9 mouse cellular contexts compared by ENCODE assay signal in the genomic region with DNA sequence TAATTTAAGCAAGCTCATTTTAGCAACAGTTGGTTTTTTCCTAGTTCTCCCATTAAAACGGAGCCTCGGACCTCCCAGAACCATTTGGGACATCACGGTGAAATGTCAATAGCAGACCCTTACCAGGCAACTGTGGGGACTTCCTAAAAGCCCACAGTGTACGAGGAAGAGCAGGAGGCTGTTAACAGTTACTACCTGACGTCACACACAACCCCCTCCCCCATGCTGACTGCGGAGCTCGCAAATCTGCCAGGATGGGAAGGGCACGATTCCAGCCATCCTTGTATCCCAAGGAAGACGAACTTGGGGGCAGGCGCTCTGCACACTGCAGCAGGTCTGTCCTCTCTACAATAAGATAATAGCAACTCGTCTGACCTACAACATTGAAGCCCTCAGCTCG. TPM values are rescaled to one million over a fixed set of nuclear protein-coding genes. Genes with fewer than 3 reads are reported as not detected.
DNase-seq lines count a peak whose midpoint lies in the region; ATAC-seq lines count a peak whose summit lies in the region.
"Had no signal": no experiment of that assay in that cellular context is flagged by ENCODE, and none has a peak within 500 bp of the region (broad histone marks: within the 10 kb centered on the region; RNA-seq: fewer than 3 reads in every experiment).

TSS of gene Aqp9 (minus strand) at position 172 of the 400 bp plus-strand sequence.

- DNase-seq in forebrain, embryonic 10.5 days (ENCODE audit: extremely low spot score, low spot score), result no peak
- no peak for DNase-seq in forebrain, embryonic 11.5 days (ENCODE audit: low spot score)
- DNase-seq in lung, postnatal 14 days, result no peak
- DNase-seq in gastrocnemius, postnatal 14 days, result no peak
- DNase-seq in B cell, adult 2 months, result no peak

- H3K27ac ChIP-seq in forebrain, embryonic 10.5 days, result peak within 1 kb of the TSS; percentile 69
- no peak within 1 kb of the TSS for H3K27ac ChIP-seq in forebrain, embryonic 11.5 days (ENCODE audit: low read depth, low read length)
- peak within 1 kb of the TSS; percentile 66; the same call in 1 of the 2 replicates for H3K27ac ChIP-seq in lung, embryonic 16.5 days (ENCODE audit: low read length)
- peak within 1 kb of the TSS; percentile 65 for H3K27ac ChIP-seq in intestine, embryonic 15.5 days
- peak within 1 kb of the TSS; percentile 22; the same call in 1 of the 2 replicates for H3K27ac ChIP-seq in neural tube, embryonic 14.5 days (ENCODE audit: low read depth, low read length)
- H3K27ac ChIP-seq: kidney, postnatal 0 days had no signal

- no peaks in the 10 kb centered on the region for H3K36me3 ChIP-seq in forebrain, embryonic 10.5 days (replicated peaks)
- no peaks in the 10 kb centered on the region for H3K36me3 ChIP-seq in forebrain, embryonic 11.5 days (ENCODE audit: control insufficient read depth, insufficient read depth, low read length)
- H3K36me3 ChIP-seq in lung, embryonic 16.5 days (ENCODE audit: control insufficient read depth, insufficient read depth, low read length), result no peaks in the 10 kb centered on the region
- H3K36me3 ChIP-seq in intestine, embryonic 15.5 days, result no peaks in the 10 kb centered on the region
- no peaks in the 10 kb centered on the region for H3K36me3 ChIP-seq in neural tube, embryonic 14.5 days (ENCODE audit: control insufficient read depth, insufficient read depth, low read length)

- H3K9ac ChIP-seq in forebrain, embryonic 11.5 days (ENCODE audit: low read length), result no peak within 1 kb of the TSS
- no peak within 1 kb of the TSS for H3K9ac ChIP-seq in lung, embryonic 16.5 days (ENCODE audit: low read length)
- no peak within 1 kb of the TSS for H3K9ac ChIP-seq in intestine, embryonic 15.5 days
- H3K9ac ChIP-seq in neural tube, embryonic 14.5 days (replicated peaks; ENCODE audit: low read depth, low read length), result no peak within 1 kb of the TSS

- H3K4me2 ChIP-seq in forebrain, embryonic 11.5 days (ENCODE audit: low read depth, low read length, severe bottlenecking), result no peak within 1 kb of the TSS
- H3K4me2 ChIP-seq in lung, embryonic 16.5 days (ENCODE audit: low read depth, low read length), result peak within 1 kb of the TSS; percentile 16; the same call in 1 of the 2 replicates
- 0 out of 2 replicates have a peak within 1 kb of the TSS, but pooled peaks have one; percentile 26 for H3K4me2 ChIP-seq in intestine, embryonic 15.5 days (replicated peaks)
- no peak within 1 kb of the TSS for H3K4me2 ChIP-seq in neural tube, embryonic 14.5 days (ENCODE audit: low read depth, low read length)

- intact Hi-C loops in gastrocnemius, postnatal 14 days (cut with DNase I; ENCODE audit: low total_unique reads), result no loop called here

- H3K9me3 ChIP-seq in forebrain, embryonic 10.5 days, result no peaks in the 10 kb centered on the region
- H3K9me3 ChIP-seq in forebrain, embryonic 11.5 days (ENCODE audit: control insufficient read depth, low read length), result no peaks in the 10 kb centered on the region
- H3K9me3 ChIP-seq in lung, embryonic 16.5 days (ENCODE audit: control insufficient read depth, low read length), result no peaks in the 10 kb centered on the region
- H3K9me3 ChIP-seq in intestine, embryonic 15.5 days, result no peaks in the 10 kb centered on the region
- no peaks in the 10 kb centered on the region for H3K9me3 ChIP-seq in neural tube, embryonic 14.5 days (ENCODE audit: control insufficient read depth, low read length)

- peaks cover 27% of the 10 kb centered on the region for H3K4me1 ChIP-seq in forebrain, embryonic 10.5 days
- no peaks in the 10 kb centered on the region for H3K4me1 ChIP-seq in forebrain, embryonic 11.5 days (replicated peaks; ENCODE audit: control insufficient read depth, insufficient read depth, low read length)
- peaks cover 13% of the 10 kb centered on the region for H3K4me1 ChIP-seq in lung, embryonic 16.5 days (replicated peaks; ENCODE audit: control insufficient read depth, insufficient read depth, low read length)
- H3K4me1 ChIP-seq in intestine, embryonic 15.5 days (replicated peaks), result peaks cover 13% of the 10 kb centered on the region; the same call in 1 of the 2 replicates
- H3K4me1 ChIP-seq in neural tube, embryonic 14.5 days (ENCODE audit: control insufficient read depth, insufficient read depth, low read length), result no peaks in the 10 kb centered on the region

- whole genome bisulfite sequencing in forebrain, embryonic 10.5 days, result 57% methylated on average over 12 of the region's 12 CpGs
- 45% methylated on average over 12 of the region's 12 CpGs for WGBS in forebrain, embryonic 11.5 days
- 27% methylated on average over 12 of the region's 12 CpGs for WGBS in lung, embryonic 16.5 days
- WGBS in intestine, embryonic 15.5 days, result 41% methylated on average over 12 of the region's 12 CpGs
- 36% methylated on average over 12 of the region's 12 CpGs for WGBS in neural tube, embryonic 14.5 days

- H3K27me3 ChIP-seq in forebrain, embryonic 10.5 days (ENCODE audit: poor library complexity, severe bottlenecking), result no peaks in the 10 kb centered on the region; the same call in 1 of the 2 replicates
- H3K27me3 ChIP-seq in forebrain, embryonic 11.5 days (ENCODE audit: control insufficient read depth, insufficient read depth, low read length), result no peaks in the 10 kb centered on the region
- H3K27me3 ChIP-seq in lung, embryonic 16.5 days (ENCODE audit: control insufficient read depth, insufficient read depth, low read depth, low read length), result no peaks in the 10 kb centered on the region
- no peaks in the 10 kb centered on the region for H3K27me3 ChIP-seq in intestine, embryonic 15.5 days (replicated peaks)
- H3K27me3 ChIP-seq in neural tube, embryonic 14.5 days (ENCODE audit: control insufficient read depth, insufficient read depth, low read length), result no peaks in the 10 kb centered on the region

- H3K4me3 ChIP-seq in forebrain, embryonic 10.5 days, result no peak within 1 kb of the TSS
- H3K4me3 ChIP-seq in forebrain, embryonic 11.5 days (ENCODE audit: low read depth, low read length), result no peak within 1 kb of the TSS
- H3K4me3 ChIP-seq in lung, embryonic 16.5 days (ENCODE audit: low read length), result no peak within 1 kb of the TSS
- H3K4me3 ChIP-seq in intestine, embryonic 15.5 days (replicated peaks), result no peak within 1 kb of the TSS
- H3K4me3 ChIP-seq in neural tube, embryonic 14.5 days (ENCODE audit: low read depth, low read length), result no peak within 1 kb of the TSS

- no peak for ATAC-seq in forebrain, embryonic 11.5 days (replicated peaks; ENCODE audit: low FRiP score)
- ATAC-seq in lung, embryonic 16.5 days (ENCODE audit: low read depth), result no peak
- no peak for ATAC-seq in intestine, embryonic 15.5 days
- no peak for ATAC-seq in neural tube, embryonic 14.5 days (ENCODE audit: low read depth)

RNA-seq across cellular contexts. Expression of gene Aqp9, which starts in this region (rescaled TPM):
- not detected in 2 replicates for polyA plus RNA-seq in forebrain, embryonic 10.5 days (2016; fragmentation: Nextera tagmentation; extraction: Ambion mirVana)
- 0.09 and 0.20 TPM in 2 replicates for polyA plus RNA-seq in forebrain, embryonic 11.5 days (2014; fragmentation: Nextera tagmentation; extraction: Ambion mirVana)
- polyA plus RNA-seq in lung, embryonic 16.5 days (2015; fragmentation: Nextera tagmentation; extraction: Ambion mirVana), result 0.58 and 0.64 TPM in 2 replicates
- 0.74 and 1.0 TPM in 2 replicates for polyA plus RNA-seq in intestine, embryonic 15.5 days (2015; fragmentation: Nextera tagmentation; extraction: Ambion mirVana)
- 0.74 and 0.88 TPM in 2 replicates for polyA plus RNA-seq in neural tube, embryonic 14.5 days (2014; fragmentation: Nextera tagmentation; extraction: Ambion mirVana)
- under 1 TPM in 1 of 2 experiments, not detected in 1; 0.09 TPM for total RNA-seq in gastrocnemius, postnatal 14 days (2021)

Comparison
In these comparisons a context has a peak if more than half of its experiments do, and no peak if none do; other contexts are left out.
1. H3K4me2 ChIP-seq: peak in lung, embryonic 16.5 days (single experiment) and intestine, embryonic 15.5 days (single experiment); none in forebrain, embryonic 11.5 days (single experiment) and neural tube, embryonic 14.5 days (single experiment).